Mouse (Mus musculus): ENCODE measurements around the gene Nutm2.
"Not testable (repeated sequence)": the region's sequence is repeated elsewhere in the genome, so short reads cannot be mapped to it uniquely, and the experiment has no call there.

Nutm2 gene

GRCm38 (mm10) chr13:50467007-50467406 lies at the start of gene Nutm2:
Gene Nutm2 (plus strand): TSS chr13:50467307.
- DNase-seq (ENCODE audit: low spot score), result no peak

DNA sequence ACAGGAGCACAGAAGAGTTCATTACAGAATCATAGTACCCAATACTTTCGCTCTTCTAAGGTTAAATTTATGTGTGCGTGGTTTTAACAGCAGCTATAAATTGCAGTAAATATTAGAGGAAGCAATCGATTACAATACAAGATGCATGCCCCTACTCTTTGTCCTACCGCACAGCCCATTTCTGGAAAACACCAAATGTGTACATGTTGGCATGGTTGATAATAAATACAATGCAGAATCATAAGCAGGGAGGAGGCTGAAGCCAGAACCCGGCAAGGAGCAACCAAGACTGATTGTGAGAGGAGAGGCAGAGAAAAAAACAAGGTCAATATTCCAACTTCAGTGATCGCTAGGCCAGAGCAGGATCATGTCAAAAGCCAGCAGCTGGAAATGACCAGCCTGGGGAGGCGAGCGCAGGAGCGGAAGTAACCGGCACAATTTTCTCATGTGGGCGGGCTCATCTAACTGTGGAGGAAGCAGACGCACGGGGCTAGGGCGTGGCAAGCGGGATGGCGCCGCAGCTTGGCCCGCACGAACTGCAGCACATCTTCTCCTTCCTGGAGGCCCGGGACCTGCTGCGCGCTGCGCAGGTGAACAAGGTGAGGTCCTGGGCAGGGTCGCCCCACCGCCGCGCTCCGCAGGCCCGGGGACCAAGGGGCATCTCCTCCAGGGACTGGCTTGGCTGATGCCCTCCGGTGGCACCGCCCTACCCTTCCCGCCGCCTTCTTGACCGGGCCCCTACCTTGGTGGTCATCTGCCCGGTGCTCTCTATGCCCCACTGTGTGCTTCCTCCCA lies 49.5 kb upstream of the Nutm2 start, which contains the start of gene Fbxw17:
TSS of gene Fbxw17 (plus strand) at position 476 of the 795 bp plus-strand sequence.
- peak; percentile 83 for DNase-seq (ENCODE audit: low spot score)

- DNase-seq (ENCODE audit: low spot score), result no peak
Measured at GRCm38 (mm10) chr13:50418421-50418820, 48.7 kb upstream of the Nutm2 start.

GRCm38 (mm10) chr13:50423625-50424209 lies 43.4 kb upstream of the Nutm2 start:
- DNase-seq (ENCODE audit: low spot score), result no peak

DNA sequence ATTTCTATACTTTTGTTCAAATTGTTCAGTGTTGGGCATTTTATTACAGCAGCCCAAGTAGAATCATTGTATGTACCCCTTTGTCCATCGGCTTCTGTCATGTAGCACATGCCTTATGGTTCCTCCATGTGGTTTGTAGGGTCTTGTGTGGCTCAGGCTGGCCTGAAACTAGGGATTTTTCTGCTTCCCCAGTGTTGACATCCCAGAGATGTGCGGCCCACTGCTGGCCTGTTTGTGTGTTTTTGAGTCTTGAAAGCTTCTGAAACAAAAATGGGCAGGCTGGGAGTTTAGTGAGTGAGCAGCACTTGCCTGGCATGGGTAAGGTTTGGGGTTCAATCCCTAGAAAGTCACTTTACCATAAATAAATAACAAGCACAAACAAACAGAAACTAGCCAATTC lies 42.6 kb upstream of the Nutm2 start:
- DNase-seq (ENCODE audit: low spot score), result no peak

DNA sequence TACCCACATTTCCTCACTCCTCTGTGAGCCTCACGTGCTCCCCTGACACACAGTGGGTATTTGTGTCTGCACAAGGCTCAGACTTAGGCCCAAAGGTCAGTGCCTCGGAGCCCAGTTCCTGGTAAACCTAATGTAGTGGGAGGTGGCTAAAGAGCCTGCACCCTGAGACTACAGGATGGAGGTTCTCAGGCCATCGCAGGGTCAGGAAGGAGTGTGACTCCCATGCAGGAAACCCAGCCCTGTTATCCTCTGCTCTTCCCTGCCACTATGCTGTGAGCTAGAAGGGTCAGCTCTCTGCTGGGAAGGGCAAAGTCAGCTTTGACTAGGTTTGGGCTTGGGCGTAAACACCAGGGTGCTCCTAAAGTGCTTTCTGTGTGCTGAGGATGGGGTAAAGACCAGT lies 40.4 kb upstream of the Nutm2 start:
- DNase-seq (ENCODE audit: low spot score), result no peak

- DNase-seq (ENCODE audit: low spot score), result no peak
Measured at GRCm38 (mm10) chr13:50443812-50444211, 23.3 kb upstream of the Nutm2 start, which contains the start of gene Gm47429. Gene Gm47429 (minus strand): TSS chr13:50443912.

GRCm38 (mm10) chr13:50445261-50445660 lies 21.8 kb upstream of the Nutm2 start:
- DNase-seq (ENCODE audit: low spot score), result no peak

GRCm38 (mm10) chr13:50452266-50452665 lies 14.8 kb upstream of the Nutm2 start:
- not testable (repeated sequence) for DNase-seq (ENCODE audit: low spot score)

DNA sequence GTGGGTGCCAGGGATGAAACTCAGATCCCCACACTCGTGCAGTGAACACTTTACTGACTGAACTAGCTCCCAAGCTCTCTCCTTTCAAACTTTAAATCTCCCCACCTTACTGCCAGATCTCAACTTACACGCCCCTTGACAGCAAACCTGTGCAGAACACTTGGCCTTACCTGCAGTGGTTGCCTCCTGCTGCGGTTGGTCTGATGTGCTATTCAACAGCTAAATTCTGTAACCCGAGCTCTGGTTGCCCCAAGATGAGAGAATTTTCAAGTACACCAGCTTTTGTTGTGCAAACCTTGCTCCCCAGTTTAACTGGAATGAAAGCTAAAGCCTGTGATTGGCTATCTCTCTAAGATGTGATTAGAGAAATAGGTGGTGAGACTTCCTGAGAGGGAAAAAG lies 13.7 kb upstream of the Nutm2 start:
- DNase-seq (ENCODE audit: low spot score), result no peak

DNA sequence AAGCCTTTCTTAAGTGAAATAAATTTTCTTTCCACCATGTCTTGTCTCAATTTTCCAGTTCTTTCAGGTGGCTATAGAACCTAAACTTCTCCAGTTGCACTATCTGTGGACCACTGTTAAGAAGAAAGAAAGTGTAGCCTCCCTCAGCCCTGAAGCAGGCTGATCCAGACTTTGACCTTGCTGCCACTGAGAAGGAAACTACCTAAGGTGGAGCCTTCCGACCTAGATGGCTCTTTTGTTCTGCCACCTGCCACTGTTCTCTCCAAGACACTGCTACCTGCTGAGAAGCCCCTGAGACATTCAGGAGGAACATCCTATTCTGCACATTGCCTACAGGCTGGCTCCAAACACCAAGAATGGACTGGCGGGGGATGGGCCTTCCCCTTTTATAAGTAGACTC lies 6.7 kb upstream of the Nutm2 start:
- not testable (repeated sequence) for DNase-seq (ENCODE audit: low spot score)

GRCm38 (mm10) chr13:50464621-50465562 lies 2.2 kb upstream of the Nutm2 start:
- no peak for DNase-seq (ENCODE audit: low spot score)

- not testable (repeated sequence) for DNase-seq (ENCODE audit: low spot score)
Measured at GRCm38 (mm10) chr13:50488510-50488909, 21.4 kb downstream of the Nutm2 start.

DNA sequence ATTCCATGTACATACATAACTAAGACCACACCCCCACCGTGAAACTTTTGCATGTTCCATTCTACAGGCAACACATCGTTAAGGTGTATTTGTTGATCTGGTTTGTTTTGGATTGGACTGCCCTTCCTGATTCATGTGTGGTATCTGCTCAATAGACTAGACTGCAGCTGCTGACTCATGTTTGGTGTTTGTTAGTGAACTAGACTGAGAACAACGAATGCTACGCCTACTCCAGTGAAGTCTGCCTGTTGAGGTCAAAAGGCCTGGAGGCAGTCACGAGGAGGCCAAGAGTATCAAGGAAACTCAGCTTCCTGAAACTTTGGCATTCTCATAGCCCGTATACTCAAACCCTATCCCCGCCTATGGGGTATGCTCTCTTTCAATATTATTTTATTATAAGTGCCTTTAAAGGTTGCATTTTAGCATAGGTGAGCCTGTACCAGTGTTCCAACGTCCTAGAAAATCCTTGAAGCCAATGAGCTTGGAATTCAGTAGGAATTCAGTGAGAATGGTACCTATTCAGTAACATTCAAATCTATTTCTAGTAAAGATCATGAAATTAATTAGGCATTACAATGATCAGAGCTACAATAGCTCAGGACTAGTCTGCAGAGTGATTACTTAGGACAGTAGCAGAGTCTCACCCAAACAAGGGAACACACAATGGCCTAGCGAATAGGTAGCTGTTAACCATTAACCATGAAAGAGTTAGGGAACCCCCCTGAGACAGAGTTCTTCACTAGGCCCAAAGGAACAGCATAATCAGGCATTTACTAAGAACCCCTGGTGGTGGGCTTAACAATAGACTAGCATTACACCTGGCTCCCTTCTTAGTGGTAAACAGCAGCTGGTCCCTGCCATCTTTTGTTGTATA lies 43.6 kb downstream of the Nutm2 start:
- DNase-seq (ENCODE audit: low spot score), result not testable (repeated sequence)

All from testis, postnatal 10 days (tissue).